ENCODE assay signal across 9 mouse cellular contexts in the genomic region with DNA sequence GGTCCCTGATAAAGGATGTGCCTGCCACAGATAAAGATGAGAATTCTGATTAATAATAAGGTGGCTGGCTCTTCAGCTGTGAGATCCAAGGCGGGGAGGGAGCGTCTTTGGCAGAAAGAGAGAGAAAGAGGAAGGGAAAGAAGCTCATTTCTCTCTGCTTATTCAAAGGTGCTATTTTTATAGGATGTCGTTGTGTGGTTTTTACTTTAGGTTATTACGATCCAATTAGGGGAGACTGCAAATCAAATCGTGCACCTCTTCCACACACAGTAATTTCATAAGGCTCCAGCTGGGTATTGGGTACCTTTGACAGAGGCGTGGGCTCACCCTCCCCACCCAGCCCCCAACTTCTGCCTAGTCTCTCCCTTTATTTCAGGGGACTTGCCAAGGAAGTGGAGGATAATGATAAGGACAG. TPM values are rescaled to one million over a fixed set of nuclear protein-coding genes. Genes with fewer than 3 reads are reported as not detected.
A peak's percentile ranks its signal among the peaks of the same experiment; 100 is the strongest.
DNase-seq lines count a peak whose midpoint lies in the region; ATAC-seq lines count a peak whose summit lies in the region.
"Had no signal": no experiment of that assay in that cellular context is flagged by ENCODE, and none has a peak within 500 bp of the region (broad histone marks: within the 10 kb centered on the region; RNA-seq: fewer than 3 reads in every experiment).

No protein-coding gene starts in this region.

- peak overlapping the region; percentile 67; the same call in 1 of the 2 replicates for H3K9ac ChIP-seq in embryonic facial prominence, embryonic 13.5 days
- no peak overlapping the region for H3K9ac ChIP-seq in intestine, embryonic 14.5 days (ENCODE audit: low read length)
- peak overlapping the region; percentile 89 for H3K9ac ChIP-seq in neural tube, embryonic 14.5 days (replicated peaks; ENCODE audit: low read depth, low read length)
- H3K9ac ChIP-seq: lung, embryonic 15.5 days had no signal

- peaks cover 29% of the 10 kb centered on the region for H3K27me3 ChIP-seq in embryonic facial prominence, embryonic 13.5 days
- H3K27me3 ChIP-seq in intestine, embryonic 14.5 days (replicated peaks; ENCODE audit: control insufficient read depth, insufficient read depth, low read length), result no peaks in the 10 kb centered on the region
- no peaks in the 10 kb centered on the region for H3K27me3 ChIP-seq in neural tube, embryonic 14.5 days (ENCODE audit: control insufficient read depth, insufficient read depth, low read length)

- ATAC-seq in embryonic facial prominence, embryonic 13.5 days (ENCODE audit: insufficient number of reproducible peaks, insufficient read depth, low FRiP score, low TSS enrichment, low read depth), result no peak
- no peak for ATAC-seq in intestine, embryonic 14.5 days (replicated peaks; ENCODE audit: low FRiP score, low TSS enrichment, low read depth)
- ATAC-seq in neural tube, embryonic 14.5 days (ENCODE audit: low read depth), result peak; percentile 75

- H3K27ac ChIP-seq in embryonic facial prominence, embryonic 13.5 days, result no peak overlapping the region
- H3K27ac ChIP-seq in intestine, embryonic 14.5 days (ENCODE audit: low read depth), result no peak overlapping the region
- H3K27ac ChIP-seq in neural tube, embryonic 14.5 days (ENCODE audit: low read depth, low read length), result peak overlapping the region; percentile 88
- H3K27ac ChIP-seq: lung, embryonic 15.5 days had no signal

- no peaks in the 10 kb centered on the region for H3K9me3 ChIP-seq in embryonic facial prominence, embryonic 13.5 days
- H3K9me3 ChIP-seq in intestine, embryonic 14.5 days (ENCODE audit: control insufficient read depth, low read length), result no peaks in the 10 kb centered on the region
- H3K9me3 ChIP-seq in neural tube, embryonic 14.5 days (ENCODE audit: control insufficient read depth, low read length), result no peaks in the 10 kb centered on the region
- H3K9me3 ChIP-seq: lung, embryonic 15.5 days had no signal

- WGBS in embryonic facial prominence, embryonic 13.5 days, result 15% methylated on average over 6 of the region's 6 CpGs
- WGBS in intestine, embryonic 14.5 days, result 27% methylated on average over 6 of the region's 6 CpGs
- WGBS in neural tube, embryonic 14.5 days, result 9% methylated on average over 6 of the region's 6 CpGs

- peaks cover 6% of the 10 kb centered on the region; the same call in 1 of the 2 replicates for H3K4me1 ChIP-seq in embryonic facial prominence, embryonic 13.5 days
- H3K4me1 ChIP-seq in intestine, embryonic 14.5 days (replicated peaks; ENCODE audit: control insufficient read depth, insufficient read depth, low read length), result peaks cover 4% of the 10 kb centered on the region; the same call in 1 of the 2 replicates
- H3K4me1 ChIP-seq in neural tube, embryonic 14.5 days (ENCODE audit: control insufficient read depth, insufficient read depth, low read length), result peaks cover 11% of the 10 kb centered on the region
- H3K4me1 ChIP-seq: lung, embryonic 15.5 days had no signal

- no peak overlapping the region for H3K4me3 ChIP-seq in embryonic facial prominence, embryonic 13.5 days
- peak overlapping the region; percentile 44 for H3K4me3 ChIP-seq in intestine, embryonic 14.5 days (ENCODE audit: low read depth, low read length)
- H3K4me3 ChIP-seq in neural tube, embryonic 14.5 days (ENCODE audit: low read depth, low read length), result peak overlapping the region; percentile 60

- peak overlapping the region; percentile 79 for H3K4me2 ChIP-seq in embryonic facial prominence, embryonic 13.5 days
- H3K4me2 ChIP-seq in intestine, embryonic 14.5 days (ENCODE audit: low read length), result peak overlapping the region; percentile 92
- peak overlapping the region; percentile 79 for H3K4me2 ChIP-seq in neural tube, embryonic 14.5 days (ENCODE audit: low read depth, low read length)

- H3K36me3 ChIP-seq in embryonic facial prominence, embryonic 13.5 days, result no peaks in the 10 kb centered on the region
- no peaks in the 10 kb centered on the region for H3K36me3 ChIP-seq in intestine, embryonic 14.5 days (ENCODE audit: control insufficient read depth, insufficient read depth, low read length)
- no peaks in the 10 kb centered on the region for H3K36me3 ChIP-seq in neural tube, embryonic 14.5 days (ENCODE audit: control insufficient read depth, insufficient read depth, low read length)
- H3K36me3 ChIP-seq: lung, embryonic 15.5 days had no signal

- DNase-seq in layer of hippocampus, postnatal 10 days (ENCODE audit: low spot score in 2 of 2), result peak; percentile 25 to 45
- no peak for DNase-seq in layer of hippocampus, adult 9-10 months (ENCODE audit: low spot score)
- DNase-seq in intestine, embryonic 14.5 days (ENCODE audit: low spot score), result no peak
- no peak for DNase-seq in cerebellum, adult 11-12 months
- no peak for DNase-seq in Muller cell, postnatal 12 days (ENCODE audit: inconsistent ontology term)
- no peak for DNase-seq in spleen, postnatal 36 days (ENCODE audit: low spot score in 2 of 2)

RNA-seq across cellular contexts. Expression of a gene that starts 1.0 kb away (rescaled TPM):
- total RNA-seq in layer of hippocampus, postnatal 10 days (2021), result 10 to 100 TPM; 60.3 to 61.0 TPM
- 0.07 TPM in 1 of 2 replicates, not detected in the other for polyA plus RNA-seq in embryonic facial prominence, embryonic 13.5 days (2015; fragmentation: Nextera tagmentation; extraction: Ambion mirVana)
- polyA plus RNA-seq in intestine, embryonic 14.5 days (2014; fragmentation: Nextera tagmentation; extraction: Ambion mirVana), result 1.0 and 2.5 TPM in 2 replicates
- 19.4 and 26.7 TPM in 2 replicates for polyA plus RNA-seq in neural tube, embryonic 14.5 days (2014; fragmentation: Nextera tagmentation; extraction: Ambion mirVana)

Comparison
In these comparisons a context has a peak if more than half of its experiments do, and no peak if none do; other contexts are left out.
1. DNase-seq: peak in layer of hippocampus, postnatal 10 days (2 of 2); none in layer of hippocampus, adult 9-10 months (single experiment), intestine, embryonic 14.5 days (single experiment), cerebellum, adult 11-12 months (single experiment), Muller cell, postnatal 12 days (single experiment) and spleen, postnatal 36 days (0 of 2).
2. Peak in every context shown above with its lines, with median percentiles within 50 percentile points of each other: H3K4me2 ChIP-seq.